Mouse (Mus musculus): ENCODE results near the gene Tmbim1. TPM values are rescaled to one million over a fixed set of nuclear protein-coding genes. Genes with fewer than 3 reads are reported as not detected.
A peak's percentile ranks its signal among the peaks of the same experiment; 100 is the strongest.
"Not testable (repeated sequence)": the region's sequence is repeated elsewhere in the genome, so short reads cannot be mapped to it uniquely, and the experiment has no call there.

Gene Tmbim1
- polyA plus RNA-seq, 1 experiment from 2014 or later: 44.4 TPM

- Histone ChIP-seq H3K27me3 (no peaks in the 10 kb centered on the region), H3K9me3 (no peaks in the 10 kb centered on the region), H3K4me3 (no peak overlapping the region), H3K4me1 (peaks cover 55% of the 10 kb centered on the region), H3K36me3 (peaks cover 47% of the 10 kb centered on the region), H3K27ac (peak overlapping the region; percentile 23; the same call in 1 of the 2 replicates), H3K9ac (no peak overlapping the region), H3K4me2 (no peak overlapping the region)
- ATAC-seq (ENCODE audit: borderline replicate concordance, extremely low read depth, low FRiP score, low TSS enrichment): no peak
- 79% methylated on average over 5 of the region's 5 CpGs for WGBS
Measured at GRCm38 (mm10) chr1:74290141-74290540, 15.3 kb downstream of the Tmbim1 start.

GRCm38 (mm10) chr1:74289740-74290139, 15.7 kb downstream of the Tmbim1 start:
- WGBS: 72% methylated on average over 2 of the region's 2 CpGs
- no peaks in the 10 kb centered on the region for H3K9me3 ChIP-seq
- H3K36me3 ChIP-seq: peaks cover 47% of the 10 kb centered on the region
- H3K27ac ChIP-seq: 0 out of 2 replicates have a peak overlapping the region, but pooled peaks have one; percentile 12
- no peaks in the 10 kb centered on the region for H3K27me3 ChIP-seq
- no peak overlapping the region for H3K4me2 ChIP-seq
- H3K4me3 ChIP-seq: no peak overlapping the region
- no peak overlapping the region for H3K9ac ChIP-seq
- no peak for ATAC-seq (ENCODE audit: borderline replicate concordance, extremely low read depth, low FRiP score, low TSS enrichment)
- H3K4me1 ChIP-seq: peaks cover 51% of the 10 kb centered on the region

GRCm38 (mm10) chr1:74289248-74289647, 16.2 kb downstream of the Tmbim1 start:
- 77% methylated on average over 9 of the region's 9 CpGs for WGBS
- H3K27me3 ChIP-seq: no peaks in the 10 kb centered on the region
- H3K36me3 ChIP-seq: peaks cover 47% of the 10 kb centered on the region
- ATAC-seq (ENCODE audit: borderline replicate concordance, extremely low read depth, low FRiP score, low TSS enrichment): no peak
- no peak overlapping the region for H3K27ac ChIP-seq
- peaks cover 47% of the 10 kb centered on the region for H3K4me1 ChIP-seq
- no peak overlapping the region for H3K4me2 ChIP-seq
- H3K9me3 ChIP-seq: no peaks in the 10 kb centered on the region
- no peak overlapping the region for H3K4me3 ChIP-seq
- no peak overlapping the region for H3K9ac ChIP-seq

GRCm38 (mm10) chr1:74288327-74288726, 17.1 kb downstream of the Tmbim1 start:
- no peak overlapping the region for H3K4me2 ChIP-seq
- 76% methylated on average over 4 of the region's 4 CpGs for WGBS
- no peak for ATAC-seq (ENCODE audit: borderline replicate concordance, extremely low read depth, low FRiP score, low TSS enrichment)
- H3K4me3 ChIP-seq: no peak overlapping the region
- H3K27me3 ChIP-seq: no peaks in the 10 kb centered on the region
- H3K36me3 ChIP-seq: peaks cover 42% of the 10 kb centered on the region
- H3K27ac ChIP-seq: no peak overlapping the region
- H3K4me1 ChIP-seq: peaks cover 43% of the 10 kb centered on the region
- H3K9me3 ChIP-seq: no peaks in the 10 kb centered on the region
- no peak overlapping the region for H3K9ac ChIP-seq

GRCm38 (mm10) chr1:74286869-74287607, 18.4 kb downstream of the Tmbim1 start:
- H3K27me3 ChIP-seq; H3K4me3 ChIP-seq; H3K27ac ChIP-seq; H3K9me3 ChIP-seq; ATAC-seq (ENCODE audit: borderline replicate concordance, extremely low read depth, low FRiP score, low TSS enrichment); H3K4me2 ChIP-seq; H3K9ac ChIP-seq: not testable (repeated sequence)
- WGBS: 47% methylated on average over 15 of the region's 17 CpGs
- Histone ChIP-seq H3K36me3 (peaks cover 46% of the 10 kb centered on the region), H3K4me1 (peaks cover 41% of the 10 kb centered on the region)

GRCm38 (mm10) chr1:74285212-74286010, 20.0 kb downstream of the Tmbim1 start:
- ATAC-seq (ENCODE audit: borderline replicate concordance, extremely low read depth, low FRiP score, low TSS enrichment): 0 out of 2 replicates have a peak, but pooled peaks have one; percentile 0
- Histone ChIP-seq H3K4me1 (peaks cover 37% of the 10 kb centered on the region), H3K27ac (no peak overlapping the region), H3K9ac (peak overlapping the region; percentile 57), H3K4me3 (peak overlapping the region; percentile 87), H3K36me3 (peaks cover 48% of the 10 kb centered on the region), H3K4me2 (peak overlapping the region; percentile 72), H3K27me3 (no peaks in the 10 kb centered on the region), H3K9me3 (no peaks in the 10 kb centered on the region)
- WGBS: 2% methylated on average over 23 of the region's 23 CpGs

GRCm38 (mm10) chr1:74284543-74285160, 20.8 kb downstream of the Tmbim1 start, which contains the start of the genes Aamp and Pnkd:
Gene Aamp, minus strand, starts transcription at chr1:74284738.
Gene Pnkd, plus strand, starts transcription at chr1:74284930.
- Histone ChIP-seq H3K4me2 (peak within 1 kb of the TSS; percentile 82), H3K9me3 (no peaks in the 10 kb centered on the region), H3K4me1 (peaks cover 30% of the 10 kb centered on the region), H3K9ac (peak within 1 kb of the TSS; percentile 79), H3K27ac (peak within 1 kb of the TSS; percentile 80), H3K36me3 (peaks cover 52% of the 10 kb centered on the region), H3K4me3 (peak within 1 kb of the TSS; percentile 87), H3K27me3 (no peaks in the 10 kb centered on the region)
- peak; percentile 97 for ATAC-seq (ENCODE audit: borderline replicate concordance, extremely low read depth, low FRiP score, low TSS enrichment)
- under 1% methylated on average over 56 of the region's 56 CpGs for WGBS

- Histone ChIP-seq H3K9ac (peak overlapping the region; percentile 79), H3K4me3 (peak overlapping the region; percentile 87), H3K4me2 (peak overlapping the region; percentile 82), H3K9me3 (no peaks in the 10 kb centered on the region), H3K36me3 (peaks cover 52% of the 10 kb centered on the region), H3K4me1 (peaks cover 29% of the 10 kb centered on the region), H3K27me3 (no peaks in the 10 kb centered on the region), H3K27ac (peak overlapping the region; percentile 80)
- 10% methylated on average over 14 of the region's 15 CpGs for WGBS
- ATAC-seq (ENCODE audit: borderline replicate concordance, extremely low read depth, low FRiP score, low TSS enrichment): peak; percentile 58
Measured at GRCm38 (mm10) chr1:74283686-74284463, 21.5 kb downstream of the Tmbim1 start.

- 89% methylated on average over 10 of the region's 10 CpGs for WGBS
- Histone ChIP-seq H3K4me1 (peaks cover 29% of the 10 kb centered on the region), H3K9ac (0 out of 2 replicates have a peak overlapping the region, but pooled peaks have one; percentile 16), H3K9me3 (no peaks in the 10 kb centered on the region), H3K4me2 (peak overlapping the region; percentile 82; the same call in 1 of the 2 replicates), H3K27me3 (no peaks in the 10 kb centered on the region), H3K27ac (no peak overlapping the region), H3K36me3 (peaks cover 46% of the 10 kb centered on the region), H3K4me3 (0 out of 2 replicates have a peak overlapping the region, but pooled peaks have one; percentile 1)
- no peak for ATAC-seq (ENCODE audit: borderline replicate concordance, extremely low read depth, low FRiP score, low TSS enrichment)
Measured at GRCm38 (mm10) chr1:74282896-74283625, 22.4 kb downstream of the Tmbim1 start.

- WGBS: 97% methylated on average over 8 of the region's 8 CpGs
- Histone ChIP-seq H3K9ac (no peak overlapping the region), H3K27ac (no peak overlapping the region), H3K4me3 (no peak overlapping the region), H3K9me3 (no peaks in the 10 kb centered on the region), H3K4me2 (no peak overlapping the region), H3K4me1 (peaks cover 27% of the 10 kb centered on the region), H3K36me3 (peaks cover 43% of the 10 kb centered on the region), H3K27me3 (no peaks in the 10 kb centered on the region)
- ATAC-seq (ENCODE audit: borderline replicate concordance, extremely low read depth, low FRiP score, low TSS enrichment): no peak
Measured at GRCm38 (mm10) chr1:74281886-74282285, 23.5 kb downstream of the Tmbim1 start.

Measured in lung, embryonic 15.5 days (tissue).